Mouse (Mus musculus) spleen, embryonic (tissue): Measurements from ENCODE around the gene Pgpep1.

Source experiments
- CTCF ChIA-PET: fragments of 350-600 bp; sonication (Branson Sonifier 250); formaldehyde crosslinking; loops from one replicate; lab custom pipeline; 2022; lab: Charles Lee

The Pgpep1 gene

GRCm38 (mm10) chr8:70660273-70660725 lies at the start of gene Pgpep1:
TSS of gene Pgpep1 (minus strand) at chr8:70660388.
- CTCF ChIA-PET = interaction anchor here (0.6 kb wide), 1 partner anchor 17 kb away, joined by 8 read pairs; no protein-coding TSS in a partner anchor

- CTCF ChIA-PET = no interaction called here
Measured at GRCm38 (mm10) chr8:70709794-70710193, 49.6 kb upstream of the Pgpep1 start.

- CTCF ChIA-PET = interaction anchor here (0.6 kb wide), 1 partner anchor 706 kb away, joined by 3 read pairs; no protein-coding TSS in a partner anchor
Measured at GRCm38 (mm10) chr8:70708281-70708680, 48.1 kb upstream of the Pgpep1 start.

- CTCF ChIA-PET = no interaction called here
Measured at GRCm38 (mm10) chr8:70703287-70703686, 43.1 kb upstream of the Pgpep1 start, which contains the start of gene Iqcn. TSS of gene Iqcn (plus strand) at chr8:70703457.

- CTCF ChIA-PET = no interaction called here
Measured at GRCm38 (mm10) chr8:70702842-70703182, 42.6 kb upstream of the Pgpep1 start.

GRCm38 (mm10) chr8:70701982-70702841 lies 42.0 kb upstream of the Pgpep1 start:
- CTCF ChIA-PET = interaction anchor here (0.7 to 0.9 kb wide), 4 partner anchors 25 to 44 kb away, joined by 3 to 5 read pairs (median 4); no protein-coding TSS in a partner anchor

- CTCF ChIA-PET = interaction anchor here (0.5 to 0.9 kb wide), 6 partner anchors 17 to 235 kb away, joined by 3 to 5 read pairs (median 4); partner anchors contain the start of gene Gm3336
Measured at GRCm38 (mm10) chr8:70701048-70701981, 41.1 kb upstream of the Pgpep1 start.

GRCm38 (mm10) chr8:70700555-70700922 lies 40.4 kb upstream of the Pgpep1 start:
- CTCF ChIA-PET = interaction anchor here (0.5 to 0.7 kb wide), 3 partner anchors 18 to 234 kb away, joined by 3 to 6 read pairs (median 4); partner anchors contain the start of gene Gm3336

- CTCF ChIA-PET = interaction anchor here (0.6 to 1.0 kb wide), 4 partner anchors 27 to 671 kb away, joined by 3 to 6 read pairs (median 4); partner anchors contain the start of genes Lsm4 and Ocel1
Measured at GRCm38 (mm10) chr8:70699834-70700554, 39.8 kb upstream of the Pgpep1 start.

- CTCF ChIA-PET = interaction anchor here (0.6 to 1.0 kb wide), 2 partner anchors 26 to 28 kb away, joined by 3 to 4 read pairs; partner anchors contain the start of gene Lsm4
Measured at GRCm38 (mm10) chr8:70699116-70699833, 39.1 kb upstream of the Pgpep1 start.

GRCm38 (mm10) chr8:70698310-70699109 lies 38.3 kb upstream of the Pgpep1 start, which contains the start of gene Jund:
TSS of gene Jund (plus strand) at chr8:70698949.
- CTCF ChIA-PET = interaction anchor here (0.5 to 1.0 kb wide), 2 partner anchors 25 to 320 kb away, joined by 4 read pairs; partner anchors contain the start of gene Lsm4

- CTCF ChIA-PET = interaction anchor here (0.5 kb wide), 1 partner anchor 319 kb away, joined by 4 read pairs; no protein-coding TSS in a partner anchor
Measured at GRCm38 (mm10) chr8:70697366-70698250, 37.4 kb upstream of the Pgpep1 start.

GRCm38 (mm10) chr8:70696946-70697345 lies 36.8 kb upstream of the Pgpep1 start:
- CTCF ChIA-PET = no interaction called here

- CTCF ChIA-PET = interaction anchor here (0.6 to 0.7 kb wide), 3 partner anchors 26 to 168 kb away, joined by 3 to 6 read pairs (median 3); no protein-coding TSS in a partner anchor
Measured at GRCm38 (mm10) chr8:70696019-70696885, 36.1 kb upstream of the Pgpep1 start.

- CTCF ChIA-PET = interaction anchor here (0.7 kb wide), 1 partner anchor 82 kb away, joined by 3 read pairs; no protein-coding TSS in a partner anchor
Measured at GRCm38 (mm10) chr8:70695318-70696018, 35.3 kb upstream of the Pgpep1 start.

GRCm38 (mm10) chr8:70693636-70694035 lies 33.4 kb upstream of the Pgpep1 start:
- CTCF ChIA-PET = no interaction called here
